Mouse (Mus musculus): ENCODE results near the gene Gm37240.

DNA sequence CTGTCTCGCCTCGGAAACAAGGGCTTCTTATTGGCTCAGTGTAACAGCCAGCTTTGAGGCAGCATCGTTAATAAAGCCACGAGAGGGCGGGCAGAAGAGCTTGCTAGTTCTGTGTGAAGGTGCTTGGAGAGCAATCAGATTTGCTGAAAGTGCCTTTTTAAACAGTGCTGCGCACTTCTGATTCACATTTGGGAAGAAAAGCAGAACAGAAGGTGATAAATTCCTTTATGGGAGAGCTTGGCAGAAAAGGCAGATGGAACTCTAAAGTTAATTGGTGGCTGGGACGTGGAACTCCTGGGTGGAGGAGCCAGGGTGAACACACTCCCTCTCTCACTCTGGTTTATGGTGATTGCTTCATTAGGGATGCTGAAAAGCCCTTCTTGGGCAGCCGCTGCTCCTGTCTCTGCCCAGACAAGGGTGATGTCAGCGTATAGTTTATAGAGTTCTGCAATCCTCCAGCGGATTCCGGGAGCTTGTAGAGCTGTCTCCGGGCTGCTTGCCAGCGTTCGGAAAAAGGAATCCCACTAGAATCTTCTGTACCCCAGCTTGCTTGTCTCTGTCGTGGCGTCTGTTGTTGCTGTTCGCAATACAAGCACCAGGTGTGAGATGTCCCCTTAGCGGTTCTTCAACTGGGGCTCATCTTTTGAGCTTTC lies 1141.7 kb downstream of the Gm37240 start:
- TF ChIP-seq CTCF (IDR thresholded peaks at IDR 0.05; ENCODE audit: borderline replicate concordance, insufficient read depth, low read depth, low read length) (no peak), POLR2A (IDR thresholded peaks at IDR 0.05; ENCODE audit: borderline replicate concordance, insufficient read depth, low read length) (no peak)
